Mouse (Mus musculus) lung, postnatal 0 days (tissue): Measurements from ENCODE around the gene Cct2.

ENCODE experiments used
- CTCF ChIP-seq: IDR thresholded peaks from 2 replicates; pipeline ENCODE4 v1.5.1; 2016; ENCODE audit warnings: antibody characterized with exemption, mild to moderate bottlenecking
- EP300 ChIP-seq: IDR thresholded peaks from 2 replicates; pipeline ENCODE4 v1.6.1; 2016; ENCODE audit warnings: antibody characterized with exemption, mild to moderate bottlenecking, control low read depth

DNA sequence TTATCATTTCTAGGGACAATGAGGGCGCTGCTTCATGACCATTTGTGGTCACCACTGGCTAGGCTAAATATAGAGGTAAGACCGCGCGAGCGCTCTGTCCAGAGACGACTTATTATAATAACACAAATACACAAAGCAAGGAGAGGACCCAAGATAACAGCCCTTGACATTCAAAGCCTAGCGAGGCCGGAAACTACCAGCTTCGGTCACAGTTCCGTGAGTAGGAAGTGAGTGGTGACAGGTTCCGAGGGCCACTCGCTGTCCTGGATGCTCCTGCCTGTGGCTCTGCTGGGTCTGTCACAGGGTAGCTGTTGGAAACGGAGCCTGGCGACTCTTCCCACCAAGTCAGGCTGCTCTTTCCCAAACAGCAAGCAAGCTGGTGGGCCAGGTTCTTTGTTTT, 21.3 kb downstream of the Cct2 start:
- TF ChIP-seq CTCF (no peak), EP300 (peak; percentile 26; the same call in 1 of the 2 replicates)
